Mouse (Mus musculus) embryonic stem cell, embryonic (primary cell): ENCODE measurements around the gene Akr1c18.
"Not testable (repeated sequence)": the region's sequence is repeated elsewhere in the genome, so short reads cannot be mapped to it uniquely, and the experiment has no call there.

Source experiments
- CTCF ChIA-PET, 4 experiments: fragments of 300-600 bp in 2 of 4; fragments of 350-600 bp in 2 of 4; sonication (Branson Sonifier 250); formaldehyde crosslinking; loops; one replicate each; lab custom pipeline; 2022; ENCODE audit warnings: inconsistent platforms in 2 of 4; lab: Charles Lee
- POLR2A ChIA-PET, 4 experiments: fragments of 300-600 bp in 2 of 4; fragments of 350-600 bp in 2 of 4; sonication (Branson Sonifier 250); formaldehyde crosslinking; loops; one replicate each; lab custom pipeline; 2022; ENCODE audit warnings: antibody characterized with exemption in 4 of 4, inconsistent platforms in 1 of 4; lab: Charles Lee

Gene Akr1c18

DNA sequence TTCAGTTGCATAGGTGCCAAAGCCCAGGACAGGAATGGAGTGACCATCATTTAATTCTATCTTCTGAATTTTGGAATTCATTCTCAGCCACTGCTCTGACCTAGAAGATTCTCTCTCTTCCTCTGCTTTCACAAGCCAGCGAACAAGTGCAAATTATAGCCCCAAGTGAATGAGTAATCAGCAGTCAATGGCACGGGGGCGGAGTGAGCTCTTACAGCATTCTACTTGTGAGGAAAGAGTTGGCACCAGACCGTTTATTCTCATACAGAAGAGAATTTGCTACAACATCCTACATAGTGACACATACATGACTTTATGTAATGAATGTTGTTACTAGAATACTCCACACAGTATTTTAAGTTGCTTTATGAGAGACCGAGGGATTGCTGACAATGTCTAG, at the start of gene Akr1c18:
TSS of gene Akr1c18 (minus strand) at position 137 of the 400 bp plus-strand sequence.
- ChIA-PET POLR2A (no interaction called here), CTCF (no interaction called here)

DNA sequence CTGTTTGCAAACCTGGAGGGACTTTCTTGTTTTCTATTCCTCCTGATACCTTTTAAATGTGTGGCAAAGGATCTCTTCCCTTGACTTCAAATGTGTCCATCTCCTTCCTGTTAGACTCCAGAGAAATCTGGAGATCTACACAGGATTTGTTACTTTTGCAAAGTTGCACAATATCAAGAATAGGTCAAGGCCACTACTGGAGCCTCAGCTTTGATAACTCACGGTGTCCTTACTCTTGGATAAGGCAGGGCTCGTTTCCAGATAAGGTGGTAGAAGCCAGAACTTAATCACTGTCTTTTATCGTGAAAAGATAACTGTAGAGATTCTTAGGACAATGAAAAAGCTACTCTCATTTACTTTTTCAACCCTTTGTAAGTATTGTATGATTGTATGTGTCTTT, 42.1 kb upstream of the Akr1c18 start:
- CTCF ChIA-PET: no interaction called here
- POLR2A ChIA-PET: no interaction called here

DNA sequence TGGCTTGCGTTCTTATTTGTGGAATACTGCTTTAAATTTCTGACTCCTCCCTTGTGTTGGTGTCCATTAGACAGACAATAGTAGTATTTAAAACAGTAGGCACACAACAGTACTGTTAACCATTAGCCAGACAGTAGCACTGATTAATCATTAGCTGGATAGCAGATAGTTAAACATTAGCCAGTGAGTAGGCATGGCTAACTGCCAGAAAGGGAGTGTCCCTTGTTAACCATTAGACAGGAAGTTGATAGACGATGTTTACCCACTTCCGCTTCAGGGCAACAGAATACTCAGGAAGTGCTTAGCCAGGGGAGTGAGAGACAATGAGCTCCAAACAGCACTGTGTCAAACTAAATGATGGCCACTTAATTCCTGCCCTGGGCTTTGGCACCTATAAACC, 40.5 kb upstream of the Akr1c18 start, which contains the start of gene Akr1c13:
TSS of gene Akr1c13 (plus strand) at position 247 of the 400 bp plus-strand sequence.
- CTCF ChIA-PET: no interaction called here
- POLR2A ChIA-PET: no interaction called here

DNA sequence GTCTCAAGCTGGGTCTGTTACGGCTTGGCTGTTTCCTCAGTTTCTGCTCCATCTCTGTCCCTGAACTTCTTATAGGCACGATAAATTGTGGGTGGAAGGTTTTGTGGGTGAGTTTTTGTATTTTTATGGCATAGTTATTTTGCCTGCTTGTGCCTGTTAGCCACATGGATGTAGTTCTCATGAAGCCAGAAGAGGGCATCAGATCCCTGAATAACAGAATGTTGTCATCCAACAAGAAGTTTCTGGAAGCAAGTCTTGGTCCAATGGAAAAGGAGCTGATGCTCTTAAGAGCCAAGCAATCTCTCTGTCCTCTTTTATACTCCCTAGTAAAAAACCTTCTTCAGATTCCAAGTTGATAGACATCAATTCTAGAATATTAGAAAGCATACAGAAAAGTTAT, 37.7 kb upstream of the Akr1c18 start:
- CTCF ChIA-PET: no interaction called here
- POLR2A ChIA-PET: no interaction called here

DNA sequence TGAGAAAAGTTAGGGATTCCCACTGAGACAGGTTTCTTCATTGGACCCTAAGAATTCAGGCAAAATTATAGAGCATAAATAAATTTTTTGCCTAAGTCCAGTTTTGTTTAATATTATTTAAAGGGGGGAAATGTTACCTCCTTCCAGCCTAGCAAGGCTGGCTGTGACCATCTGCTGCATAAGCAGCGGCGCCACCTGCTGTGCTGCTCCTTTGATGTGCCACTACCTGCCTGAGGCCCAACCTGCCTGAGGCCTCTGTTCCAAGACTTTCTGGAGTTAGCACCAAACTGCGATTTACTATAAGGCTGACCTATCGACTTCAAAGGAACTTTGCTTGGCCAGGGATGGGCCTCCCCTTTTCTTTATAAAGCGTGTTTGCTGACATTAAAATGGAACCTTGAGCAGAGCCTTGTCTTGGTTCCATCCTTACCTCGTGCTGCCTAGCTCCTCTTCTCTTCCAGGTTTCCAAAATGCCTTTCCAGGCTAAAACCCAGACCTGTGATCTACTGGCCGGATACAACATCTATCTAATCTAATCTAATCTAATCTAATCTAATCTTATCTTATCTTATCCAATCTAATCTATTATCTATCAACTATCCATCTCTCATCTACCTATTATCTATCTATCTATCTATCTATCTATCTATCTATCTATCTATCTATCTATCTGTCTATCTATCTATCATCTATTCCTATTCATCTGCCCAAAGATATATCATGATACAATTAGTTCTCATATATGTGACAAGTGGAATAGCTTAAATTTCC, 36.4 kb upstream of the Akr1c18 start:
- CTCF ChIA-PET, POLR2A ChIA-PET: not testable (repeated sequence)

DNA sequence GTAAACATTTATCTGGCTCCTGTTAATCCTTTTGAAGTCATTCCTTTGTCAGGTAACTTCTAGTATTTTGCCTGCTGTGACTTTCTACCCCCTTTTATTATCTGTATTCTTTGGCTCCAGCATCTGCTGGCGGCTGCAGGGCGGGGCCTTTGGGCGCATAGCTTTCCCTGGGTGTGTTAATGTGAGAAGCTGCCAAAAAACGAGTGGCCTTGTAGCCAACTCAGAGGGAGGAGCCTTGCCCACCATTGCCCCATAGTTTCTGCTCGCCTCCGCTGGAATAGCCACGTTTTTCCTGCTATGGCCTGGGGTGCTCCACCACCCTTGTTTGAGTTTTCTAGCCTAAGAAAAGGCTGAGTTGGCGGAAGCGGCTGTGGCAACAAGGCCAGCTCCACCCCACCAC, 32.7 kb upstream of the Akr1c18 start:
- POLR2A ChIA-PET: interaction anchor here in 1 of 4 experiments (0.6 kb wide), 1 partner anchor 50 kb away, joined by 4 read pairs; no protein-coding TSS in a partner anchor
- CTCF ChIA-PET: no interaction called here

DNA sequence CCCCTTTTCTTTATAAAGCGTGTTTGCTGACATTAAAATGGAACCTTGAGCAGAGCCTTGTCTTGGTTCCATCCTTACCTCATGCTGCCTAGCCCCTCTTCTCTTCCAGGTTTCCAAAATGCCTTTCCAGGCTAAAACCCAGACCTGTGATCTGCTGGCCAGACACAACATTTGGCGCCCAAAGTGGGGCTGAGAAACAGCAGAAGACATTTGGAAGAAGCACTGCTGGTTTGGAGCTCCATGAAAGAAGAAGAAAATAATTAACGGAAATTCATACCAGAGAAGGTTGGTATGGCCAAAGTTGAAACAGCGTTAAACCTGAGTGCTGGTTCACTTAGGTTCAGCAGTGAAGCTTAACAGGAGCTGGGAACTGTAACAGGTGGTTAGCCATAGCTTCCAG, 30.9 kb upstream of the Akr1c18 start:
- POLR2A ChIA-PET, CTCF ChIA-PET: not testable (repeated sequence)

DNA sequence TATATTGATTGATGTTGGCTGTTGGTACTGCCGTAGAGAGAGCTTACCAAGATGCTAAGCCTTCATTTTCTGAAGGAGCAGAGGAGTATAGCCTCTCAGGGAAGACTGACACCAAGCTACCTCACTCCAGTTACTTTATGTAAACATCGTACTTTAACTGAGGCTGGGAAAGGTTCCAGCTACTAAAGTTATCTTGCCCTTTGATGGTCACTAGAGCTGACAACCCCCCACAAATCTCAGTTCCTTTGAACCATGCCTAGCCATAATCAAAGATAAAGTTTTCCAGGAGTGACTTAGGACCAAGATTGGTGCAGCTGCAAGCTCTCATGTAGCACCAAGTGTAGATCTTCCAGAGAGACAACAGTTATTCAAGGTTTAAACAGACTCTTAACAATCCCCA, 22.5 kb upstream of the Akr1c18 start:
- ChIA-PET CTCF (no interaction called here), POLR2A (no interaction called here)

DNA sequence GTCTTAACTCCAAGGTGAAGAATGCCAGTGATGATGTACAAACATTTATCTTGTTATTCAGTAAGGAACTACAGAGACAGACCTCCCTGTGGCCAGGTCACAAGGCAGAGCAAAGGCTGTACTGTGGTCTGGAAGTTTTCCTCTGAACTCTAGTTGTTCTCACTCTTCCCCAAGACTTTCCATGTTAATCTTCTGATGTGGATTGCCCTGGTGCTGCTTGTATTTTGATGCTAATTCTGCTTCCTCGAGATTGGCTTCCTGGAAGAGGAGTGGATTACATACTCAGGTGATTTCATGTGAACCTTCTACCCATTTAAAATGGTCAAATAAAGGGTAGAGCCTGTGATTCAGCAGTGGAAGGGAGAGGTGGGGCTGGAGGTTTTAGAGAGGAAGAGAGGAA, 17.6 kb upstream of the Akr1c18 start:
- POLR2A ChIA-PET: no interaction called here
- CTCF ChIA-PET: no interaction called here

DNA sequence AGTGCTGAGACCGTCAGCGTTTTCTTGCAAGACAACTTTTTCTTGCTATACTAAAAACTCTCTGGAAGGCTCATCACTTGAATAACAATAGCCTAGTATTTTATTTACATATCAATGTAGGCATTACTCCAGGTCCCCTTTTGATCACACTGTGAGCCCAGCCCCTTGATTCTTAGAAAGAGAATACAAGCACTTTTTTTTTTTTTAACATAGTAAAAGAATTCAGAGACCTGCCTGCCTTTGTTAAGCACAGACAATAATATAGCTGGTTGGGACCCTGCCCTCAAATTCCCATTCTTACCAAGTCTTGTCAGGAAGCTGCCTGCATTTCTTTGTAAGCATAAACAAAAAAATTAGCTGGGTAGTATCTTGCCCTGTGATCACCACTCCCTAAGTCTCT, 4.8 kb upstream of the Akr1c18 start:
- ChIA-PET POLR2A (interaction anchor here in 2 of 4 experiments (0.6 to 0.7 kb wide), 3 partner anchors 20 to 613 kb away, joined by 4 to 9 read pairs (median 5); no protein-coding TSS in a partner anchor), CTCF (no interaction called here)

DNA sequence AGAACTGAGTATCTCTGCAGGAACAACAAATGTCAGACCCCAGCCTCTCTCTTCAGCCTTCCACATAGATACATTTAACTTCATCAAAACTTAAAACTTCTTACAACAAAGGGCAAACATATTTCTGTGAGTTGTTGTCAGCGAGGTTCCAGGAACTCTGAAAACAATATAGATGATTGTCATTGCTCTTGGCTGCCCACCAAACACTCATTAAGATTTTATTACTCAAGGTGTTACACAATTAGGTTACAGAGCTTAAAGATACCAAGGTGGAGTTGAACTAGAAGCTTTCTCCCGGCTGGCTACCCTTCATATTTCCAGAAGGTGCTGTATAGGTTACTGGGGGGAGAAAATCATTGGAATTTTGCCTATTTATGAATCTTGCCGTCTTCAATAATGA, 3.1 kb upstream of the Akr1c18 start:
- ChIA-PET POLR2A (no interaction called here), CTCF (no interaction called here)

DNA sequence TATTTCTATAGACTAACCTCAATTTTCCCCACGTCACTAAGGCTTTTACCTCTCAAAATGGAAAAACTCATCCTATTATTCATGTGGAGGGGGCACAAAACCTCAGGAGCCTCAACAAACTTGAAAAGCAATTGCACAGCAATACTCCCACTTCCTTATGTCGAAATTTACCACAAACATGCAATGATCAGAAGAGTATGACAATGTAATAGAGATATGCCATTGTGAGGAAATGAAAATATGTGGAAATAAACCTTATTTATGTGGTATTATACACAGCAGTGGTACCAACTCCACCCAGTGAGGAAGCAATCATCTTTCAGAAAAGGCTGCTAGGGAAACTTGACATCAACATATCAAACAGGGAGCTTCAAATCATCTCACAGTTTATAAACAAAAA, 2.5 kb upstream of the Akr1c18 start:
- POLR2A ChIA-PET: no interaction called here
- CTCF ChIA-PET: no interaction called here

DNA sequence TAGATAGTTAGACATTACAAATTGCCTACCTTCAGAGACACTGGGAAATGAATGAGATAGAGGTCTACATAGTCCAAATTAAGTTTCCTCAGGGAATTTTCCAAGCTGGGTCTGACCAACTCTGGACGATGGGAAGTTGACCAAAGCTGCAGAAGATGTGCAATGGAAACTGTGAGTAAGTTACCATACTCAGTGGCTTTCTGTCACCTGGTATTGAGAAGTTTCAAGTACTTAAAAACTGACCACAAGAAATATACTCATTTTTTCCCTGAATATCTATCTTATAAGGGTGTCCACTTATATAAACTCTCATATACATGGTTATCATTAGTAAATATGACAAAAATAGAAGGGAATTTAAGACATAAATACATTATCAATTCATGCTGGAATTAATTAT, 6.2 kb downstream of the Akr1c18 start:
- ChIA-PET POLR2A (no interaction called here), CTCF (no interaction called here)

DNA sequence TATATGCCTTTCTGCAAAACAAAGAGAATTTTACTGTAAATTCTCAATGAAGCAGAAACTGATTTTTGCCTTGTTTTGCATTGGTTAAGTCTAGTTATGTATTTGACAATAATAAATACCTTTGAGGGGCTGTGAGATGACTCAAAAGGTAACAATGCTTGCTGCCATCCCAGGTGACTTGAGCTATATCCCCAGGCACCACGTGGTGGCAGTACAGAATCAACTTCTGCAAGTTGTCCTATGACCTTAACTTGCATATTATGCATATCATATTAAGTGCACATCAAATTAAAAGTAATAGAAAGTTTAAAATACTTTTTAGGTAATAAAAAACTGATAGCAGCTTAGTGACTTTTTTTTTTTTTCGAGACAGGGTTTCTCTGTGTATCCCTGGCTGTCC, 17.4 kb downstream of the Akr1c18 start:
- CTCF ChIA-PET: interaction anchor here in 3 of 4 experiments (0.7 to 1.5 kb wide), 9 partner anchors 23 to 566 kb away, joined by 3 to 15 read pairs (median 5); no protein-coding TSS in a partner anchor
- POLR2A ChIA-PET: interaction anchor here in 1 of 4 experiments (0.7 kb wide), 1 partner anchor 50 kb away, joined by 4 read pairs; no protein-coding TSS in a partner anchor

DNA sequence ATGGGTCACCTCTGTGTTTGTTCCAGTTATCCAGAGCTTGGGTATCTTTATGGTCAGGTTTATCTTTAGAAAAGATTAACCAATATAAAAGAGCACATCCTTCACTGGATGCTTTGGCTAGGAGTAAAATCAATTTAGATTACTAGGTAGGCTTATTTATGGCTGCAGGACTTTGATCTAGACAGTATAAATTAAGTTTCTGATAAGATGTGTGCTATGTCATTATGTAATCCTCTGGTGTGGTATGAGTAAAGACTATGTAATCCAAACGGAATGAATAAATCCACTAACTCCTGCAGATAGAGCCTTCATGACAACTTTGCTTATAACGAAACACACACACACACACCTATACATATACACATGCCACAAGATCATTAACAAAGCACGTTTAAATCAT, 18.7 kb downstream of the Akr1c18 start:
- ChIA-PET CTCF (no interaction called here), POLR2A (no interaction called here)

DNA sequence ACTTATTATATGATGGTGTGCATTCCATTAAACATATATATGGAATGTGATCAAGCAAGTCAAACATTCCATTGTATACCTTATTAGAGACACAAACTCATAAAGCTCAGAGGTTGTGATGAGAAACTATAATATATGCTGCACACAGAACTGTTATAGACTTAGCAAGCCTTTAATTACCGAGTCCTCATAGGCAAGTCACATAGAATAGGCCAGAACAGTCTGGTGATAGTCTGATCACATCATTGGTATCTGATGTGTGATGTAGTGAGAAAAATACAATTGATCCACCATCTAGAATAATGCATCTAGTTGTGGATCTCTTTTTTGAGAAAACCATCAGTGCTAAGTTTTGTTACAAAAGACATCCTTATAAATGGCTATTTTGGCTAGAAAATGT, 19.1 kb downstream of the Akr1c18 start:
- ChIA-PET CTCF (no interaction called here), POLR2A (no interaction called here)

DNA sequence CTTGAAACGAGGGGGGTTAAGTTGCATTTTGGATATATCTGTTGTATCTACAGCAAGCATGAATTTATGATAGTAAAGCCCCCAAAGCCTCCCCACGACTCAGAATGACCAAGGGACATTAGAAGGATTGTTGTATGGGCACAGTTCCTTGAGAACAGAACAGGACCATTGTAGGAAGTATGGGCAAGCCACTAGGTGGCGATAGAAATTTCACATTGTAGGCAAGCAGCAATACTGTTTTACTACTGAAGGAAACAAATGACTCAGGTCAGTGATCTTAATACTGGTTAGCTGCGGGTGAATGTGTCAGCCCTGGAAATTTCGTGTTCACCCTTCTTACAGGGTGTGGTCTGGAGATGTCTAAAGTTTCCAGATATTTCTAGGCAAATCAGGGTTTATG, 21.4 kb downstream of the Akr1c18 start:
- CTCF ChIA-PET: no interaction called here
- POLR2A ChIA-PET: no interaction called here

DNA sequence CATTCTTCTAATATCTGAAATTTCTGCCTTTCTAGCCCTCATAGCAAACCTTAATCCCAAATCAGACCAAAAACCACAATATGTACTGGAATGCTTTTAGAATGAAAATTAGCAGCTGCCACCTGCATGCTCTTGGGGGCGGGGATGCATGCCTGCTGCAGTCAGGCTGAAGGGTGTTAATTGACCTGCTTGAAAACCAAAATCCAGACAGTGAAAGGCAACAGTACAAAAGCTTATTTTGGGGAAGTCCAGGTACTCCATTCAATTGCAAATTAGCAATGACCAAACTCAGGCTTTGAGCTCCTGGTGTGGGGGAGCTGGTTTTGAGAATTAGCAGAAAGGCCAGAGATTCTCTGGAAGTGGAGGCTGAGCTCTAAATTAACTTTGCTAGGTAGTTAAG, 24.6 kb downstream of the Akr1c18 start:
- CTCF ChIA-PET, POLR2A ChIA-PET: not testable (repeated sequence)

DNA sequence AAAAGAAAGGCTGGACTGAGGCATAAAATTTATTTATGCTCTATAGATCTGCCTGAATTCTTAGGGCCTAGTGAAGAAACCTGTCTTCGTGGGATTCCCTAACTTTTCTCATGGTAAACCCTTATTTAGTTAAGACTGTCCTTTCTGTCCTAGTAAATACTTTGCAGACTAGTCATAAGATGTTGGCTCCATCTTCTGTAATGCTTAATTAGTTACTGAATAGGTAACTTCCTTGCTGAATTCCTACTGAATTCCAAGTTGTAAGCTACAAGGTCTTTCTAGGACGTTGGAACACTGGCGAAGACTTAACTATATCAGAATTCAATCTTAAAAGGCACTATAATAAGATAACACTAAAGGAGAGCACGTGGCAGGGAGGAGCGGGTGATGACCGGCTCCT, 26.0 kb downstream of the Akr1c18 start:
- POLR2A ChIA-PET, CTCF ChIA-PET: not testable (repeated sequence)

DNA sequence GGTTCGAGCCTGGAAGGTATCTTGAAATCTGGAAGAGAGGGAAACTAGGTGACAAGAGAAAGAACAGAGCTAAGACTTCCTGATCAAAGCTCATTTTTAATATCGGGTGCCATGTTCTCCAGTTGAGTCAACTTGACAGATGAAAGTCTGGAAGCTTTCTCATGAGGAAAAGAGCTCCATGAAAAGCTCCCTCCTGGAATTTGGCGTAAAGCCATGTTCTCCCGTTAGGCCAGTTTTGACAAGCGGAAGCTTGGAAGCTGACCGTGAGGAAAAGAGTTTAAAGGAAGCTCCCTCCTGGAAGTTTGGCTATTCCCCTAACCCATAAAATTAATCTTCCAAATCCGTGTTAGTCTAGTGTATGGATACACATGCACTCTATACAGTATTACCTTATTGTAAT, 27.3 kb downstream of the Akr1c18 start:
- POLR2A ChIA-PET: no interaction called here
- CTCF ChIA-PET: interaction anchor here in 1 of 4 experiments (1.2 kb wide), 1 partner anchor 12 kb away, joined by 4 read pairs; no protein-coding TSS in a partner anchor
